Mouse (Mus musculus): ENCODE measurements around the gene Mfsd12.

DNA sequence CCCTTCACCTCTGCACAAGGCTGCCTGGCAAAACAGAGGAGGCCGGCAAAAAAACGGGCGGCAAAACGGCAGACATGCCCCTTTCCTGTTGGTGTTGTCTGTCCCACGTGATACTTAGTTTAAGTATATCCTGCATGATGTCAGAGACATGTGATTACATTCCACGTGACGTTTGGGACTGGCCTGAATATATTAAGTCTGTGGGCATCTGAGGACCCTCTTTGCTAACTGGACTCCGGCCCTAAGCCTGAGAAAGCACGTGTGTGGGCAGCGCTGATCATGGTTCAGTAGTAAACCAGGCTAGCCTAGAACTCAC, 43.9 kb downstream of the Mfsd12 start:
- TF ChIP-seq CTCF (IDR thresholded peaks at IDR 0.05; ENCODE audit: control insufficient read depth, insufficient read depth, insufficient replicate concordance, low read depth, low read length) (no peak), POLR2A (IDR thresholded peaks at IDR 0.05; ENCODE audit: control insufficient read depth, low read depth, low read length) (no peak)
